Mouse (Mus musculus) gastrocnemius, postnatal 36 days (tissue): ENCODE measurements around the gene Cyp27a1. TPM values are rescaled to one million over a fixed set of nuclear protein-coding genes. Genes with fewer than 3 reads are reported as not detected.
A peak's percentile ranks its signal among the peaks of the same experiment; 100 is the strongest.

ENCODE experiments used
- DNase-seq, 2 experiments: peaks; one replicate each; pipeline ENCODE4 v3.0.0; 2022
- intact Hi-C: fragments of 180-260 bp; cut with DNase I; formaldehyde crosslinking; loops from one replicate; pipeline ENCODE4 v1.15.1; 2025
- total RNA-seq, 2 experiments: library from RNA; stranded (reverse); gene quantifications; 2 replicates each; pipeline ENCODE4 v1.2.3; 2021

Cyp27a1 gene
- total RNA-seq, 2 experiments from 2014 or later, result 41.0 to 44.1 TPM

GRCm38 (mm10) chr1:74763081-74763480 is 49.7 kb downstream of the Cyp27a1 start:
- DNase-seq, result peak in 1 of 2 experiments; percentile 61

GRCm38 (mm10) chr1:74770727-74771466 is 57.5 kb downstream of the Cyp27a1 start:
- intact Hi-C loops, result no loop called here
- no peak for DNase-seq

More at GRCm38 (mm10) chr1:74763081-74763480, 49.7 kb downstream of the Cyp27a1 start:
- intact Hi-C loops, result loop anchor here (5.0 kb wide), 2 partner anchors 161 to 301 kb away; partner anchors contain the start of genes Rnf25 and Stk36

- intact Hi-C loops, result no loop called here
- DNase-seq, result no peak
Measured at GRCm38 (mm10) chr1:74771467-74771844, 58.1 kb downstream of the Cyp27a1 start.

GRCm38 (mm10) chr1:74771845-74771930 is 58.3 kb downstream of the Cyp27a1 start, which contains the start of gene Wnt6:
Gene Wnt6, plus strand, starts transcription at chr1:74771892.
- DNase-seq, result no peak
- intact Hi-C loops, result no loop called here

GRCm38 (mm10) chr1:74771931-74772620 is 58.7 kb downstream of the Cyp27a1 start:
- DNase-seq, result no peak
- intact Hi-C loops, result no loop called here

GRCm38 (mm10) chr1:74773136-74773535 is 59.8 kb downstream of the Cyp27a1 start:
- DNase-seq, result peak; percentile 59 to 71
- intact Hi-C loops, result no loop called here

GRCm38 (mm10) chr1:74774062-74774461 is 60.7 kb downstream of the Cyp27a1 start:
- intact Hi-C loops, result no loop called here
- no peak for DNase-seq

- intact Hi-C loops, result no loop called here
- no peak for DNase-seq
Measured at GRCm38 (mm10) chr1:74775816-74776215, 62.4 kb downstream of the Cyp27a1 start.

GRCm38 (mm10) chr1:74778934-74779486 is 65.6 kb downstream of the Cyp27a1 start:
- DNase-seq, result no peak
- intact Hi-C loops, result no loop called here

- intact Hi-C loops, result no loop called here
Measured at GRCm38 (mm10) chr1:74782045-74782444, 68.7 kb downstream of the Cyp27a1 start.

GRCm38 (mm10) chr1:74783554-74783953 is 70.2 kb downstream of the Cyp27a1 start:
- no peak for DNase-seq
- intact Hi-C loops, result no loop called here

More at GRCm38 (mm10) chr1:74782045-74782444, 68.7 kb downstream of the Cyp27a1 start:
- no peak for DNase-seq

- intact Hi-C loops, result no loop called here
- peak; percentile 39 to 52 for DNase-seq
Measured at GRCm38 (mm10) chr1:74784041-74784759, 70.8 kb downstream of the Cyp27a1 start.

Other genes with a start within 250 kb of the Cyp27a1 start
- gene Cnot9, start 207.5 kb upstream of the Cyp27a1 start, total RNA-seq, result 10 to 100 TPM; 11.1 to 11.6 TPM
- 10 to 100 TPM; 52.2 to 73.6 TPM for gene Plcd4, start 170.7 kb upstream of the Cyp27a1 start, total RNA-seq
- gene Usp37, start 169.3 kb upstream of the Cyp27a1 start, total RNA-seq, result 1 to 10 TPM; 7.8 to 8.8 TPM
- gene Zfp142, start 125.3 kb upstream of the Cyp27a1 start, total RNA-seq, result 1 to 10 TPM; 7.1 to 7.2 TPM
- 10 to 100 TPM; 17.9 to 19.6 TPM for gene Bcs1l, start 125.3 kb upstream of the Cyp27a1 start, total RNA-seq
- 10 to 100 TPM; 15.1 to 17.5 TPM for gene Rnf25, start 112.2 kb upstream of the Cyp27a1 start, total RNA-seq
- under 1 TPM; 0.38 to 0.39 TPM for gene Stk36, start 112.1 kb upstream of the Cyp27a1 start, total RNA-seq
- gene Ttll4, start 51.8 kb upstream of the Cyp27a1 start, total RNA-seq, result 10 to 100 TPM; 11.3 to 14.3 TPM
- gene Prkag3, start 35.6 kb downstream of the Cyp27a1 start, total RNA-seq, result 10 to 100 TPM; 63.9 to 90.3 TPM
- gene Wnt6, start 58.3 kb downstream of the Cyp27a1 start, total RNA-seq, result under 1 TPM; 0.20 to 0.32 TPM
- not detected for gene Wnt10a, start 77.9 kb downstream of the Cyp27a1 start, total RNA-seq
- gene Cdk5r2, start 141.4 kb downstream of the Cyp27a1 start, total RNA-seq, result not detected
- gene Fev, start 171.8 kb downstream of the Cyp27a1 start, total RNA-seq, result not detected
- not detected for gene Cryba2, start 179.6 kb downstream of the Cyp27a1 start, total RNA-seq
- gene Cfap65, start 222.0 kb downstream of the Cyp27a1 start, total RNA-seq, result not detected
- gene Ihh, start 238.1 kb downstream of the Cyp27a1 start, total RNA-seq, result under 1 TPM; 0.12 to 0.20 TPM